Mouse (Mus musculus) embryonic stem cell, embryonic (primary cell): ENCODE measurements around the gene Emsy.

Experiments
- CTCF ChIA-PET, 4 experiments: fragments of 300-600 bp in 2 of 4; fragments of 350-600 bp in 2 of 4; sonication (Branson Sonifier 250); formaldehyde crosslinking; loops; one replicate each; lab custom pipeline; 2022; ENCODE audit warnings: inconsistent platforms in 2 of 4; lab: Charles Lee
- POLR2A ChIA-PET, 4 experiments: fragments of 300-600 bp in 2 of 4; fragments of 350-600 bp in 2 of 4; sonication (Branson Sonifier 250); formaldehyde crosslinking; loops; one replicate each; lab custom pipeline; 2022; ENCODE audit warnings: antibody characterized with exemption in 4 of 4, inconsistent platforms in 1 of 4; lab: Charles Lee

Gene Emsy

DNA sequence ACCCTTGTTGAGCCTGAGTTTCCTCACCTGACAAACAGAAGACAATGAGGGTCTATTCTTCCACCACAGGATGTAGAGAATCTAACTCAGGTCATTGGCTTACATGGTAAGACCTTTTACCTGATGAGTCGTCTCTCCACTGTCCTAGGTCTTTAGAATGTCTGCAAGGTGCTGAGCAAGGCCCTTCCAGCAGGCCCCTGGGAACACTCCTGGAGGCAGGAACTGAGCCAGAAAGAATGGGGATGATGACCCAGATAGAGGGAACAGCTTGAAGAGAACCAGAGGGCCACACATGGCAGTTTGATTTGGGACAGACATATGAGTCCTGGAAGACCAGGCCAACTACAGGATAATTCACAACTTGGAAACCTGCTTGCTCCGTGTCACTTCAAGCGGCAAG is 114.3 kb downstream of the Emsy start:
- CTCF ChIA-PET, result no interaction called here
- POLR2A ChIA-PET, result no interaction called here

DNA sequence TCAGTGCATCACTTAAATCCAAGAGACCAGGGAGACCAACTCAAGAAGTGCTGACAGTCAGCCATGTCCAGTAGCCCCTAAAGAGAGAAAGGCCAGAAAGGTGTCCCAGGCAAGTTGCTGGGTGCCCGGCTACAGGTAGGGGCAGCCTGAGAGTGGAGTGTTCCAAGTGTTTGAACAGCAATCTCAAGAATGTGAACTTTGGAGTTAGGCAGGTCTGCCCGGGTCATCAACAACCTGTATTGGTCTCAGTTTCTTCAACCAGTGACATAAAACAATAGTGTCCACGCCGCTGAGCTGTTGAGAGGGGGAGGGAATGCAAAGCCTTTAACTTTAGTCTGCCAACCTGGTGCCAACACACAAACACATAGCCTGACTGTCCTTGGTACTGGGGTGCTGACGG is 115.0 kb downstream of the Emsy start:
- ChIA-PET POLR2A (no interaction called here), CTCF (no interaction called here)

DNA sequence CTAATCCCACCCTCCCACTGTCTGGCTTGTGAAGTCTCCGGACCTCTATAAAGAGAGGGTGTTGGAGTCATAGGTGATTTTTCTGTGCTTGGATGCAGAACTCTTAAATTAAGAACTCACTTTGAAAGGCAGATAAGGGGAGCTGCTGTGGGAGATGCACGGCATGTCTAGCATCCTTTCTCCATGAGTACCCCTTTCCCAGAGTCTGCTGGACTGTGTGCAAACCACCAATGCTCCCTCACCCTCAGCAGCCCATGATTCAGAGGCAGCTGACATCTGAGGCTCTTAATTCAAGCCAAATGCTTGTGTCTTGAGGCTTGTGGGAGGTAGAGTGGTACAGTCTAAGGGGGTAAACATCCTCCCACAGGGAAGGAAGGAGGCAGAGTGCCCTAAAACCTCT is 115.7 kb downstream of the Emsy start:
- POLR2A ChIA-PET, result no interaction called here
- CTCF ChIA-PET, result no interaction called here

DNA sequence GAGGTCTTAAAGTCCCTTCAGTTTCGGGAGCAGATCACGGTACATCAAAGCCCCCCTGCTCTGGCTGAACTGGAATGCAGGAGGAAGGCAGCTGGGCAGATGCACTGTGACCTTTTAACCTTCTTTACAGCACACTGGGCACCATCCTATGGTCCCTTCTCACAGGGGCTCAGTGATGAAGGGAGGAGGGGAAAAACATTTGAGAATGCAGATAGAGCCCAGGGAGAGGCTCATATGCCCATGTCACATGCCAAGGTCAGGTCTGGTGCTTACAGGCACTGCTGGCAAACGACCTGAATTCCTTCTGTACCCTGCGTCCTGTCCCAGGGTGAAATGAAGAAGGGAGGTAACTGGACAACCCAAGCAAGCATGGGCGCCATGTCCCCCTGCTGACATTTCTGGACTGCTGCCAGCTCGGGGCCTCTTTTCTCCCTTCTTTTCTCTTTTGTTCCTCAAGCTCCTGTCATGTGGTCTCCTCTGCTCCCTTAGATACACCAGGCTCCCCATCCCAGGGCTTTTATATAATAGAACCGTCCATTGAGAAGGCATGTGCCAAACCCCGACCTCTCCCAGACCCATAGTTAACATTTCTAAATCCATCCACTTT is 118.5 kb downstream of the Emsy start:
- ChIA-PET POLR2A (no interaction called here), CTCF (interaction anchor here in 1 of 4 experiments (0.6 kb wide), 1 partner anchor 406 kb away, joined by 3 read pairs; no protein-coding TSS in a partner anchor)

DNA sequence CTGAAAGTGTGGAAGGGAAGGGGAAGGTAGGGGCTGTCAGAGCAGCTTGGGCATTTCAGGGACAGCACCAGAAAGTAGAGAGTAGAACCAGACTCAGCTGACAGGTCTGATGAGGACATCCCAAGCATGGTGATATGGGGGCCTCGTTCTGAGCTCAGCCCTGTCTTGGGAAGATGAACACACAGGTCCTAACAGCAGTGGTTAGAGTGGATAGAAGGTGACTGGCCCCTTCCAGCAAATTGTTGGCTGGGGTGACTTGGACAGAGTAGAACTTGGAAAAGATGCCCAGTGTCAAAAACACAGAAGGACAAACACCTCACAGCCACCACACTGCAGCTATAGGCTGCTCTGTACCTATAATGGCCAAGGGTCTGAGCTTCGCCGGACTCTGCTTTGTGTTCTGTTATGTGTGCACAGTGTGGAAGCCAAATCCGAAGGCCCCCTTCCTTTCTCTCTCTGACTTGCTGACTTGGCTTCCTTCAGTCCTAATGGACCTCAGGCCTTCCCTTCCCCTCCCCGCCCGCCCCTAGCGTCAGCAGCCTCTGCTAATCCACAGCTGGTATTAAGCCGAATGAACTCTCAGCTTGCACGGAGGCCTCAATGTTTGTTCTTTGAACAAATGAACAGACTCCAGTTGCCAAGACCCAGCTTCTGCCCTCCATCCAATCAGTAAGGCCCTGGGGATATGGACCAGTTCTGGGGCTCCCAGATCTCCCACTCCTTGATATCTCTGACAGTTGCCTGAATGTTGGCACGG is 119.2 kb downstream of the Emsy start:
- ChIA-PET POLR2A (interaction anchor here in 1 of 4 experiments (0.9 kb wide), 1 partner anchor 9 kb away, joined by 4 read pairs; no protein-coding TSS in a partner anchor), CTCF (interaction anchor here in 3 of 4 experiments (0.6 to 1.0 kb wide), 3 partner anchors 189 to 852 kb away, joined by 3 to 10 read pairs (median 3); no protein-coding TSS in a partner anchor)
